Mouse (Mus musculus): ENCODE measurements around the gene Efcab2.

DNA sequence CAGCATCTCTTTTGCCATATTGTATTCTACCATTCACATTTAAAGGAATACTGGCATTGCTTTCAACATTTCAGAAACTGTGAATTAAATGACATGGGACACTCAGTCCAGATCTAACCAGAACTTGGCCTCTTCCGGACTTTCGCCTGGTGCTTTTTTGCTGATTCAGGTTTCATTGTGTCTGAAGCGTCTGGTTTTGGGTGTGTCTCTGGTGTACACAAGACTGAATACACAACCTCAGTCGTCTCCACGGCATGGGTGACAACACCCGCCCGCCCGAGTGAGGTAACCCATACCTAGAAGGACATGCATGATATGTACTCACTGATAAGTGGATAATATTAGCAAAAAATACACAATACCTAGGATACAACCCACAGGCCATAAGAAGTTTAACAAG, 101.1 kb downstream of the Efcab2 start:
- TF ChIP-seq CTCF (IDR thresholded peaks at IDR 0.05; ENCODE audit: control insufficient read depth, insufficient read depth, insufficient replicate concordance, low read depth, low read length) = no peak
- TF ChIP-seq POLR2A (IDR thresholded peaks at IDR 0.05; ENCODE audit: control insufficient read depth, low read depth, low read length) = no peak
